Mouse (Mus musculus) mesoderm, embryonic 11.5 days (tissue): ENCODE measurements around the gene Dmxl2.

Experiments
- DNase-seq: peaks from one replicate; pipeline ENCODE4 v3.0.0-alpha.2; 2012; ENCODE audit warnings: low read depth, low spot score

Gene Dmxl2

DNA sequence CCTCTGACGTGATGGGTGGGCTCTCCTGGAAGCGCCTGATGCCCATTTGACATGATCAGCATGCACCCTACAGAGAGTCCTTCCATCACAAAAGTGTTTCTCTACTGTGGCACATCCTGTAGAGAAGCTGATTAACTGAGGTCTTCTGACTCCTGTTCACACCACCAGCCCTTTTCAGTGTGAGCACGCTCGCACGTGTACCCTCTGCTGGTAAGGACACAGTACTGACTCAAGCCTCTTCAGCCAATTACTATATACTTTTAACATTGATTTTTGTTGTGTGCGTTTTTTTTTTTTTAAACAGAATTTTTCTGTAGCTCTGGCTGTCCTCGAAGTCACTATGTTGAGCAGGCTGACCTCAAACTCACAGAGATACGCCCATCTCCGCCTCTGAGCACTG is 185.1 kb downstream of the Dmxl2 start:
- no peak for DNase-seq
